Mouse (Mus musculus) liver, embryonic 14.5 days (tissue): ENCODE measurements around the gene Kif6.

Source experiments
- CTCF ChIP-seq: IDR thresholded peaks from 2 replicates; pipeline ENCODE4 v1.5.1; 2016; ENCODE audit warnings: antibody characterized with exemption, low read depth, control low read depth
- EP300 ChIP-seq: IDR thresholded peaks from 2 replicates; pipeline ENCODE4 v1.6.1; 2016; ENCODE audit warnings: antibody characterized with exemption, low read depth

DNA sequence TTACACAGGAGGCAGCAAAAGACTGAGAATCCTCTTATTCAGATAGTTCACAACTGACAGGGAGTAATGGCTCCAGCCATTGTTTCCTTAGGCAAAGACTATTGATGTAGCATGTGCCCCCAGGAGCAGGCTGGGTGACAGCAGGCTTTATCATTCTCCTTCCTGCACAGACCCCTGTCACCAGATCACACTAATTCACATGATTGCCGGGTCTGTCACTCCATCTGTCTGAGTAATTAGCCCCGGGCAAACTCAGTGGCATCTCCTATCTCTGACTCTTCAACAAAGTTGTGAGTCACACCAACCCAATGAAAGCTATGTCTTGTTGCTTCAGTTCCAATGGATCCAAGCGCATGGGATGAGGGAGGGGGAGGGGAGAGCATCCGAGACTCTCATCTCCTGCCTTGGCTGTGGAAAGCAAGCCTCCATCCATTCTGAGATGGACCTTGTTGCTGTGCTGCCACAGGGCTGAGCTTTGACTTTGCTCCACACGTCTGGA is 201.2 kb downstream of the Kif6 start:
- TF ChIP-seq EP300: no peak
- TF ChIP-seq CTCF: no peak
